Mouse (Mus musculus): ENCODE data around the gene Klhdc8a. TPM values are rescaled to one million over a fixed set of nuclear protein-coding genes. Genes with fewer than 3 reads are reported as not detected.
A peak's percentile ranks its signal among the peaks of the same experiment; 100 is the strongest.
"Not testable (repeated sequence)": the region's sequence is repeated elsewhere in the genome, so short reads cannot be mapped to it uniquely, and the experiment has no call there.

The Klhdc8a gene
- polyA plus RNA-seq, 1 experiment from 2014 or later: 6.7 TPM

- Histone ChIP-seq H3K4me2 (replicated peaks) (no peak overlapping the region), H3K9ac (replicated peaks) (no peak overlapping the region), H3K27ac (no peak overlapping the region), H3K27me3 (no peaks in the 10 kb centered on the region), H3K36me3 (no peaks in the 10 kb centered on the region), H3K9me3 (no peaks in the 10 kb centered on the region), H3K4me3 (replicated peaks) (no peak overlapping the region), H3K4me1 (replicated peaks) (peaks cover 9% of the 10 kb centered on the region)
- no peak for ATAC-seq
- 75% methylated on average over 3 of the region's 3 CpGs for WGBS
Observed at GRCm38 (mm10) chr1:132276694-132277093, 21.7 kb upstream of the Klhdc8a start.

DNA sequence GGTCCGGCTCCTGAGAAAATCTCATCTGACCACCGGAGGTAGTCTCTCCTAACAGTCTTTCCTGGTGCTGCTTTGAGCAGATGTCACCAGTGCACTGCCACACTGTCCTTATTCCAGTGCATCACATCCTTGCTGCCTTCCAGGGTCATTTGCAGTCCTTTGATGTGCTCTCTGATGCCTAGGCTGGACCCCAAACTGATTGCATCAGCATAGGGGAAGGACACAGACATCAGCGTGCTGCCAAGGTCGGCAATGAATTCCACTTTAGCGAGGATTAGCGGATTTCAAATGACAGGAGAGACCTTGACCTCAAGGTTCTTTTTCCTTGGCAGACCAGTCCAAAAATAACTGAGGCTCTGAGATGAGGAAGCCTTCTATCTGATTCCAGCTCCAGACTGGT is 21.3 kb upstream of the Klhdc8a start:
- no peaks in the 10 kb centered on the region for H3K36me3 ChIP-seq
- no peak overlapping the region for H3K4me3 ChIP-seq (replicated peaks)
- peaks cover 13% of the 10 kb centered on the region for H3K4me1 ChIP-seq (replicated peaks)
- 68% methylated on average over 6 of the region's 6 CpGs for WGBS
- ATAC-seq: no peak
- H3K27ac ChIP-seq: no peak overlapping the region
- H3K9me3 ChIP-seq: no peaks in the 10 kb centered on the region
- H3K27me3 ChIP-seq: no peaks in the 10 kb centered on the region
- no peak overlapping the region for H3K9ac ChIP-seq (replicated peaks)
- no peak overlapping the region for H3K4me2 ChIP-seq (replicated peaks)

DNA sequence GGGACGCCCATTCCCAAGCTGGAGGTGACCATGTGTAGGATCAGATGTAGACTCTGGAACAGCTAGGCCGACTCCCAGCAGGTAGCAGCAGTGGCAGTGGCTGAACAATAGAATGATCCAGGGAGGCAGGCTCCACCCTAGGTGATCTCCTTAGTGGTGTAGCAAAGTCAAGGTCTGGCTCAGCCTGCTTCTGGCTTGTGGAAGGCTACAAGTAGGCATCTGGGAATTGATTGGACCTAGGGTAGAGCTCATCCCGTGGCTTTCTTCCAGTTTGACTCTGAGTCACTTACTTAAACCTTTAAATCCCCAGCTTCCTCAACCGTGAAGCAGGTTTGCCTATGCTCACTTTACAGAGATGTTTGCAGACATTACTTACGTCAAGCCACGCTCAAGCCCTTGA is 17.8 kb upstream of the Klhdc8a start:
- ATAC-seq; H3K9me3 ChIP-seq; H3K36me3 ChIP-seq; H3K27ac ChIP-seq; H3K4me2 ChIP-seq (replicated peaks); H3K9ac ChIP-seq (replicated peaks); H3K4me3 ChIP-seq (replicated peaks); H3K27me3 ChIP-seq: not testable (repeated sequence)
- WGBS: 70% methylated on average over 6 of the region's 6 CpGs
- H3K4me1 ChIP-seq (replicated peaks): peaks cover 32% of the 10 kb centered on the region

- peak; percentile 52 for ATAC-seq
- Histone ChIP-seq H3K27ac (peak overlapping the region; percentile 86), H3K4me2 (replicated peaks) (peak overlapping the region; percentile 25; the same call in 1 of the 2 replicates), H3K36me3 (no peaks in the 10 kb centered on the region), H3K4me3 (replicated peaks) (no peak overlapping the region), H3K9ac (replicated peaks) (no peak overlapping the region), H3K4me1 (replicated peaks) (peaks cover 32% of the 10 kb centered on the region), H3K9me3 (no peaks in the 10 kb centered on the region), H3K27me3 (peaks cover 9% of the 10 kb centered on the region)
- WGBS: 5% methylated on average over 8 of the region's 8 CpGs
Observed at GRCm38 (mm10) chr1:132281523-132282176, 16.8 kb upstream of the Klhdc8a start.

- Histone ChIP-seq H3K9me3 (no peaks in the 10 kb centered on the region), H3K4me2 (replicated peaks) (peak overlapping the region; percentile 25; the same call in 1 of the 2 replicates), H3K27me3 (peaks cover 9% of the 10 kb centered on the region), H3K27ac (peak overlapping the region; percentile 86), H3K9ac (replicated peaks) (no peak overlapping the region), H3K4me1 (replicated peaks) (peaks cover 32% of the 10 kb centered on the region), H3K36me3 (no peaks in the 10 kb centered on the region), H3K4me3 (replicated peaks) (no peak overlapping the region)
- 74% methylated on average over 2 of the region's 2 CpGs for WGBS
- peak; percentile 53 for ATAC-seq
Observed at GRCm38 (mm10) chr1:132282177-132282536, 16.3 kb upstream of the Klhdc8a start.

- no peak overlapping the region for H3K9ac ChIP-seq (replicated peaks)
Observed at GRCm38 (mm10) chr1:132283018-132283417, 15.4 kb upstream of the Klhdc8a start.

GRCm38 (mm10) chr1:132286735-132287134 is 11.7 kb upstream of the Klhdc8a start:
- no peak overlapping the region for H3K4me2 ChIP-seq (replicated peaks)
- H3K9ac ChIP-seq (replicated peaks): no peak overlapping the region
- peaks cover 62% of the 10 kb centered on the region for H3K4me1 ChIP-seq (replicated peaks)
- no peak for ATAC-seq
- peaks cover 9% of the 10 kb centered on the region for H3K27me3 ChIP-seq
- no peak overlapping the region for H3K27ac ChIP-seq
- 76% methylated on average over 1 of the region's 1 CpGs for whole genome bisulfite sequencing
- H3K36me3 ChIP-seq: no peaks in the 10 kb centered on the region
- no peak overlapping the region for H3K4me3 ChIP-seq (replicated peaks)
- H3K9me3 ChIP-seq: no peaks in the 10 kb centered on the region

More at GRCm38 (mm10) chr1:132283018-132283417, 15.4 kb upstream of the Klhdc8a start:
- Histone ChIP-seq H3K27ac (peak overlapping the region; percentile 86), H3K4me3 (replicated peaks) (no peak overlapping the region), H3K27me3 (peaks cover 9% of the 10 kb centered on the region), H3K4me2 (replicated peaks) (no peak overlapping the region; the same call in 1 of the 2 replicates), H3K4me1 (replicated peaks) (peaks cover 40% of the 10 kb centered on the region), H3K36me3 (no peaks in the 10 kb centered on the region), H3K9me3 (no peaks in the 10 kb centered on the region)
- peak; percentile 74 for ATAC-seq
- 28% methylated on average over 13 of the region's 13 CpGs for WGBS

GRCm38 (mm10) chr1:132287445-132287844 is 11.0 kb upstream of the Klhdc8a start:
- no peak for ATAC-seq
- 65% methylated on average over 2 of the region's 2 CpGs for WGBS
- Histone ChIP-seq H3K36me3 (no peaks in the 10 kb centered on the region), H3K4me2 (replicated peaks) (0 out of 2 replicates have a peak overlapping the region, but pooled peaks have one; percentile 2), H3K27me3 (peaks cover 9% of the 10 kb centered on the region), H3K9me3 (no peaks in the 10 kb centered on the region), H3K4me3 (replicated peaks) (no peak overlapping the region), H3K4me1 (replicated peaks) (peaks cover 62% of the 10 kb centered on the region), H3K9ac (replicated peaks) (peak overlapping the region; percentile 7; the same call in 1 of the 2 replicates), H3K27ac (peak overlapping the region; percentile 53; the same call in 1 of the 2 replicates)

DNA sequence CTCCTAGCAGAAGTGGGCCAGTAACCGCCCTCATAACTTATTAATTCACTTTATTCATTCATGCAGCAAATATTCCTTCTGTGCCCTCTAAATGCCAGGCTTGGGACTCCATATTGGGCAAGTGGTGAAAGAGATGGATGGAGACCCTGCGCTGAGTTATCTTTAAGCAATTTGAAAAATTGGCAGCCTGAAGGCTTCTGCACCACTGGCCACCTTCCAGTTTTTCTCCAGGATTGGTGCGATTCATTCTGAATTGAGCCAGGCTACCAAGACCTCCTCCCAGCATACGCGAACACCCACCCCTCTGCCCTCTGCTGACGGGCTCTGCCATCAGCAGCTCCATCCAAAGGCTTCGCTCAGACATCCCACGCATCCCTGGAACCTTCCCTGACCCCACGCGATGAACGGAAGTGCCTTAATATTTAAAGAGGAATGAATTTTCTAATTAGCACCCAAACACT is 10.4 kb upstream of the Klhdc8a start:
- no peak for ATAC-seq
- H3K36me3 ChIP-seq: no peaks in the 10 kb centered on the region
- WGBS: 6% methylated on average over 11 of the region's 11 CpGs
- peaks cover 62% of the 10 kb centered on the region for H3K4me1 ChIP-seq (replicated peaks)
- H3K4me2 ChIP-seq (replicated peaks): no peak overlapping the region
- H3K4me3 ChIP-seq (replicated peaks): no peak overlapping the region
- no peaks in the 10 kb centered on the region for H3K9me3 ChIP-seq
- H3K27me3 ChIP-seq: peaks cover 9% of the 10 kb centered on the region
- peak overlapping the region; percentile 20; the same call in 1 of the 2 replicates for H3K27ac ChIP-seq
- no peak overlapping the region for H3K9ac ChIP-seq (replicated peaks)

DNA sequence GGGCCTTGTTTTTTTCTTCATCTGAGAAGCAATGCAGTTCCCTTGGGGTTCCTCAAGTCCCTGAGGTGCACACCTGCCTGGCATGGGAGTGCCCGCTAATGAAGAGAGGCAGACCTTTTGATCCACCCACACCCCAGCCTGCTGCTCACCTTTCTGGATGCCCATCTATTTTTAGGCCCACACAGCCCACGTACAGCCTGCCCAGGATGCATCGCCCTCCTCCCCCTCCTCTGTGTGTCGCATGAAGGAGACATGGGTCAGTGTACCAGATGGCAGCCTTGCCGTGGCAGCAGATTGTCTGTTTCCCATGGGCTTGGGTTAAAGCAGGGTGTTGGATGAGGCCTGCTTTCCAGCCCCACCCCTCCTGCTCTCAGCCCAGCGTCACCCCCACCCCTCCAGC is 8.5 kb upstream of the Klhdc8a start:
- H3K4me2 ChIP-seq (replicated peaks): no peak overlapping the region
- 0 out of 2 replicates have a peak, but pooled peaks have one; percentile 32 for ATAC-seq
- H3K27me3 ChIP-seq: peaks cover 9% of the 10 kb centered on the region
- no peaks in the 10 kb centered on the region for H3K9me3 ChIP-seq
- WGBS: 60% methylated on average over 6 of the region's 6 CpGs
- peaks cover 57% of the 10 kb centered on the region for H3K4me1 ChIP-seq (replicated peaks)
- no peak overlapping the region for H3K9ac ChIP-seq (replicated peaks)
- H3K4me3 ChIP-seq (replicated peaks): no peak overlapping the region
- peak overlapping the region; percentile 39; the same call in 1 of the 2 replicates for H3K27ac ChIP-seq
- H3K36me3 ChIP-seq: no peaks in the 10 kb centered on the region

DNA sequence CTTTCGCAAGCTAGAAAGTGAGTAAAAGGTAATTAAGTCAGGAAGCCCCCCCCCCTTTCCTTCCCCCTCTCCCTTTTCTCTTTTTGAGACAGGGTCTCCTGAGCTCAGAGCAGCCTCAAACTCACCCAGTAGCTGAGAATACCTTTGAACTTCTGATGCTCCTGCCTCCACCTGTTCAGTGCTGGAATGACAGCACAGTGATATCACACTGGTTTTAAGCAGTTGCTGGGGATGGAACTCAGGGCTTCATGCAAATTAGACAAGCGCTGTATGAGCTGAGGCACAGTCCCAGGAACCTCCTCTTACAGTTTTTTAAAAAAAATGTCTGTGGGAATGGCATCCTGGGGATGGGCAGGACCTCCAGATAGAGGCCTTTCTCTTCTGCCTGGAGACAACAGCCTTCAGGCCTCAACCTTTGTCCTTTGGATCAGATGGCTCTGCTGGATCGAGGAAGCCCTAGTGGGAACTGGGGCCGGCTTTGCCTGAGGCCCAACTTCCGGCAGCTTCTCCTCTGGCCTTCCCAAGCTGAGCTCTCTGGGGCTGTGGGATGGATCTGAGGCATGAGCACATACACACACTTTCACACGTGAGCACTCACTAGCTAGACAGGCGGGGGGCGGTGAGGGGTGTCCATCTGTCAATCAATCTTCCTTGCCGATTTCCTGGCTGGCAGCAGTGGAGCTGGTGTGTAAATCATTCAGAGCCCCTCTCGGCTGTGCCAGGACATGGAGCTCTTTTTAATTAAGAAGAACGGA is 7.3 kb upstream of the Klhdc8a start:
- peaks cover 5% of the 10 kb centered on the region for H3K27me3 ChIP-seq
- peak; percentile 47 for ATAC-seq
- no peak overlapping the region for H3K9ac ChIP-seq (replicated peaks)
- no peaks in the 10 kb centered on the region for H3K9me3 ChIP-seq
- WGBS: 26% methylated on average over 11 of the region's 11 CpGs
- no peak overlapping the region for H3K4me2 ChIP-seq (replicated peaks)
- H3K4me1 ChIP-seq (replicated peaks): peaks cover 66% of the 10 kb centered on the region
- H3K36me3 ChIP-seq: no peaks in the 10 kb centered on the region
- no peak overlapping the region for H3K4me3 ChIP-seq (replicated peaks)
- H3K27ac ChIP-seq: peak overlapping the region; percentile 68

GRCm38 (mm10) chr1:132291706-132292105 is 6.7 kb upstream of the Klhdc8a start:
- H3K9ac ChIP-seq (replicated peaks): no peak overlapping the region
- no peaks in the 10 kb centered on the region for H3K36me3 ChIP-seq
- H3K4me3 ChIP-seq (replicated peaks): no peak overlapping the region
- no peaks in the 10 kb centered on the region for H3K9me3 ChIP-seq
- peak overlapping the region; percentile 68 for H3K27ac ChIP-seq
- H3K4me1 ChIP-seq (replicated peaks): peaks cover 69% of the 10 kb centered on the region
- ATAC-seq: peak; percentile 41
- H3K4me2 ChIP-seq (replicated peaks): no peak overlapping the region
- WGBS: 38% methylated on average over 4 of the region's 4 CpGs
- H3K27me3 ChIP-seq: no peaks in the 10 kb centered on the region
